Mouse (Mus musculus) ES-E14 (cell line): ENCODE measurements at regions not wholly inside any gene's neighbourhood (a gene's known extent, or its start where the extent isn't known, plus 50 kb on each side); places are given as distances from the start of the nearest gene placed in this dataset.

Experiments
- DNase-seq: peaks from one replicate; pipeline ENCODE4 v3.0.0-alpha.2; 2013; ENCODE audit warnings: low read depth, low spot score
- H3K27ac ChIP-seq: 2 replicates; pipeline ENCODE4 v1.5.1; 2012; ENCODE audit warnings: low read depth, mild to moderate bottlenecking, low read length, moderate library complexity, mixed read lengths; ENCODE audit not compliant: poor library complexity, insufficient read depth, severe bottlenecking
- H3K36me3 ChIP-seq: 2 replicates; pipeline ENCODE4 v1.6.1; 2012; ENCODE audit warnings: mild to moderate bottlenecking, low read length, moderate library complexity, mixed read lengths; ENCODE audit not compliant: control insufficient read depth, poor library complexity, insufficient read depth, severe bottlenecking
- H3K4me1 ChIP-seq, 2 experiments: fragments of 150-350 bp in 1 of 2; sonication (generic) in 1 of 2; 2 replicates each; pipeline ENCODE4 v1.6.1; 2012; ENCODE audit warnings: low read length in 2 of 2, mild to moderate bottlenecking in 1 of 2, mixed read lengths in 1 of 2; ENCODE audit not compliant: control insufficient read depth in 2 of 2, insufficient read depth in 2 of 2, poor library complexity in 1 of 2
- H3K4me3 ChIP-seq, 2 experiments: fragments of 150-350 bp in 1 of 2; sonication (generic) in 1 of 2; 2 replicates each; pipeline ENCODE4 v1.5.1; 2012; ENCODE audit warnings: low read length in 2 of 2, low read depth in 1 of 2, mild to moderate bottlenecking in 1 of 2, mixed read lengths in 1 of 2; ENCODE audit not compliant: insufficient read depth in 1 of 2, poor library complexity in 1 of 2, severe bottlenecking in 1 of 2
- H3K9ac ChIP-seq: 2 replicates; pipeline ENCODE4 v1.6.1; 2012; ENCODE audit warnings: low read depth, mild to moderate bottlenecking, low read length, mixed read lengths; ENCODE audit not compliant: poor library complexity, insufficient read depth, severe bottlenecking
- H3K9me3 ChIP-seq: fragments of 150-350 bp; sonication (generic); 2 replicates; pipeline ENCODE4 v1.6.1; 2012; ENCODE audit warnings: low read depth, mild to moderate bottlenecking, low read length; ENCODE audit not compliant: control insufficient read depth, insufficient read depth
- CHD2 ChIP-seq: IDR thresholded peaks from 2 replicates; pipeline ENCODE4 v1.6.1; 2014; ENCODE audit warnings: mild to moderate bottlenecking, low read depth, low read length, inconsistent platforms
- HCFC1 ChIP-seq: IDR thresholded peaks from 2 replicates; pipeline ENCODE4 v1.6.1; 2012; ENCODE audit warnings: low read length, inconsistent platforms, borderline replicate concordance; ENCODE audit not compliant: insufficient read depth
- MAFK ChIP-seq: IDR thresholded peaks from 2 replicates; pipeline ENCODE4 v1.6.1; 2014; ENCODE audit warnings: mild to moderate bottlenecking, low read depth, low read length, inconsistent platforms; ENCODE audit not compliant: insufficient read depth
- ZC3H11A ChIP-seq: IDR thresholded peaks from 2 replicates; pipeline ENCODE4 v1.6.1; 2012; ENCODE audit warnings: low read depth, mild to moderate bottlenecking, inconsistent platforms, low read length, borderline replicate concordance
- ZNF384 ChIP-seq: IDR thresholded peaks from 2 replicates; pipeline ENCODE4 v1.6.1; 2012; ENCODE audit warnings: low read depth, low read length, inconsistent platforms
- in situ Hi-C, 2 experiments: fragments of 600-800 bp; cut with MboI; formaldehyde crosslinking; loops; one replicate each; pipeline ENCODE4 v1.15.1; 2025; ENCODE audit warnings: low sequenced_read_pairs in 2 of 2, inconsistent platforms in 1 of 2; ENCODE audit not compliant: unreplicated experiment in 2 of 2

- no peaks in the 10 kb centered on the region for H3K9me3 ChIP-seq
- H3K4me3 ChIP-seq = no peak overlapping the region
- H3K4me1 ChIP-seq = no peaks in the 10 kb centered on the region
- H3K36me3 ChIP-seq = no peaks in the 10 kb centered on the region
- H3K9ac ChIP-seq = no peak overlapping the region
- in situ Hi-C loops = no loop called here
- TF ChIP-seq ZC3H11A (no peak), MAFK (no peak), CHD2 (no peak), ZNF384 (no peak), HCFC1 (no peak)
- no peak overlapping the region for H3K27ac ChIP-seq
- no peak for DNase-seq
Measured at GRCm38 (mm10) chr4:53915326-53915725, 89.5 kb downstream of the Tmem38b start.

GRCm38 (mm10) chr4:53919188-53919587, 93.3 kb downstream of the Tmem38b start:
- Histone ChIP-seq H3K36me3 (no peaks in the 10 kb centered on the region), H3K4me3 (no peak overlapping the region), H3K27ac (no peak overlapping the region), H3K9me3 (no peaks in the 10 kb centered on the region), H3K4me1 (no peaks in the 10 kb centered on the region), H3K9ac (no peak overlapping the region)
- in situ Hi-C loops = no loop called here
- TF ChIP-seq HCFC1 (no peak), MAFK (no peak), ZC3H11A (peak; percentile 85), CHD2 (no peak), ZNF384 (peak; percentile 74)
- peak; percentile 51 for DNase-seq

DNA sequence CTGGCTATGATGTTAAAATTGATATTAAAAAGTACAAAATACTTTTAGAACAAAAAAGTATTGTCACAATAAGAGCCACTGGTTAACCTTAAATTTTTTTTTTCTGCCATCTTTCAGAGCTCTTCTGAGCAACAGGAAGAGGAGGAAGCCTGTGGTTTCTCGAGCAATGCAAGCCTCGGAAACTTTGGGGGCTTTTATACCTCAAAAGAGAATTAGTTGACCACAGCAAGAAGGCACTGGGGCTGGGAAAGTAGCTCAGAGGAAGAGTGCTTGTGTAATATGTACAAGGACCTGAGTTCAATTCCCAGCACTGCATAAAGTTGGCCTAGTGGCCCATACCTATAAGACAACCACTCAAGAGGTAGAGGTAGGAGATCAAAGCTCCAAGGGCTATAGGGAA, 94.7 kb downstream of the Tmem38b start:
- Histone ChIP-seq H3K27ac (no peak overlapping the region), H3K4me1 (no peaks in the 10 kb centered on the region), H3K9me3 (no peaks in the 10 kb centered on the region), H3K4me3 (no peak overlapping the region), H3K9ac (no peak overlapping the region), H3K36me3 (no peaks in the 10 kb centered on the region)
- TF ChIP-seq ZC3H11A (no peak), MAFK (no peak), ZNF384 (no peak), HCFC1 (no peak), CHD2 (no peak)
- DNase-seq = no peak
- in situ Hi-C loops = no loop called here

GRCm38 (mm10) chr4:53931068-53931467, 105.2 kb downstream of the Tmem38b start:
- Histone ChIP-seq H3K9me3 (no peaks in the 10 kb centered on the region), H3K9ac (no peak overlapping the region), H3K36me3 (no peaks in the 10 kb centered on the region), H3K4me3 (no peak overlapping the region), H3K4me1 (peaks cover 0 to 2% of the 10 kb centered on the region in 2 experiments; a peak in 1 of 4 replicates), H3K27ac (no peak overlapping the region)
- no peak for DNase-seq
- in situ Hi-C loops = no loop called here
- TF ChIP-seq HCFC1 = no peak
- TF ChIP-seq ZNF384 = no peak
- no peak for TF ChIP-seq ZC3H11A
- TF ChIP-seq MAFK = no peak
- no peak for TF ChIP-seq CHD2

GRCm38 (mm10) chr4:53931499-53931898, 105.7 kb downstream of the Tmem38b start:
- in situ Hi-C loops = no loop called here

More at GRCm38 (mm10) chr4:53931499-53931898, 105.7 kb downstream of the Tmem38b start:
- H3K9ac ChIP-seq = peak overlapping the region; percentile 10; the same call in 1 of the 2 replicates
- H3K27ac ChIP-seq = no peak overlapping the region
- H3K9me3 ChIP-seq = no peaks in the 10 kb centered on the region
- DNase-seq = peak; percentile 73
- TF ChIP-seq ZC3H11A (peak; percentile 98), HCFC1 (no peak)
- peaks cover 0 to 2% of the 10 kb centered on the region in 2 experiments; a peak in 1 of 4 replicates for H3K4me1 ChIP-seq
- H3K36me3 ChIP-seq = no peaks in the 10 kb centered on the region
- peak overlapping the region in 1 of 2 experiments; percentile 58; a peak in 2 of 4 replicates for H3K4me3 ChIP-seq
